Mouse (Mus musculus): ENCODE measurements around the gene Rnls.

Gene Rnls

DNA sequence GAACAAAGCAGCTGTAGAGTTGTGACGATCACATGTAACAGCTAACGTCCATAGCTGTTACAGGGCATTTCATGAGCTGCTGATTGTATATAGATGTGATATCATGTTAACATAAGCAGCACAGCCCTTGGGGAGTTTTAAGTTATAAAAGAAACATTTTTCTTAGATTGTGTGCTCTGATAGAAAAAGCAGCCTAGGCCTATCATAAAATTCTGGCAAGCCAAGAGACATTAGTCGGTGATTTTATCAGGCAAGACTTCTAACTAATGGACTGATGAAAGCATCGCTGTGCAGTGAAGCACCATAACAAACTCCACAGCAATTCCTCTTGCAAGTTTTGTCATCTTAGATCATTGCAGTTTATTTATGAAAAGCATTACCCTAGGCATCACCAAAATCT, 190.9 kb downstream of the Rnls start:
- DNase-seq (ENCODE audit: extremely low read depth, low read depth, low spot score): no peak

DNA sequence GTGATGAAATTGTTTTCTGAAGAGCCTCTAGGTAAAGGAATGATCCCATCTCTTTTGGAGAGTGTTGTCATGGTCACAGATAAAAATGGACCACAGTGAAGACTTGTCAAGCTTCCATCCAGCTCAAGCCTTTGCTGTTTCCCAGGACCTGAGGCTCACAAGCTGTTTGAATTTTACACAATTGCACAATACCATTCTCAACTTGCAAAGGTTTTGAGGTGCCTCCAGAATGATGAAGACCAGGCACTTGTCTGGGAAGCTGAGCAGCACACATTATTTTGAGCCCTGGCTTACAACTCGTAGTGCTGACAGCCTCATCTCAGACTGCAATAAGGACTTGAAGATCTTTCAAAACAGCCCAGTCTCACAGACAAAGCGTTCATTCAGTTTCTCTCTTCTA, 200.0 kb downstream of the Rnls start:
- DNase-seq (ENCODE audit: extremely low read depth, low read depth, low spot score): no peak

DNA sequence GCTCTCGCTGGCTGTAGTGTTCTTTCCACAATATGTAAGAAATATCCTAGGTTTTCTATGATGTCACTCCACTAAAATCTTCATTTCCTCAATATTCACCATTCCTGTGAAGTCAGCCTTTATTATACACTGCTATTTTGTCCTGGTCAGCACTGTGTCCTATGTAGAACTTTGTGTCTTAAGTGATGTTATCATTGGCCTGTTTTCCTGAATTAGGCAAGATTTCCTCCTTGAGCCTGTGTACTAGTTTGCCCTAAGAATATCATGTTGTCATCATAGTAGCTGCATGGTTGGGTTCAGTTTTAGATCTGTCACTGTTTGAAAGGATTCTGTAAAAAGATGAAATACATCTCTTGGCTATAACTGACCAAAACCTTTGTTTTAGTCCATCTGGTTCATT, 203.3 kb downstream of the Rnls start:
- DNase-seq (ENCODE audit: extremely low read depth, low read depth, low spot score): peak; percentile 42

DNA sequence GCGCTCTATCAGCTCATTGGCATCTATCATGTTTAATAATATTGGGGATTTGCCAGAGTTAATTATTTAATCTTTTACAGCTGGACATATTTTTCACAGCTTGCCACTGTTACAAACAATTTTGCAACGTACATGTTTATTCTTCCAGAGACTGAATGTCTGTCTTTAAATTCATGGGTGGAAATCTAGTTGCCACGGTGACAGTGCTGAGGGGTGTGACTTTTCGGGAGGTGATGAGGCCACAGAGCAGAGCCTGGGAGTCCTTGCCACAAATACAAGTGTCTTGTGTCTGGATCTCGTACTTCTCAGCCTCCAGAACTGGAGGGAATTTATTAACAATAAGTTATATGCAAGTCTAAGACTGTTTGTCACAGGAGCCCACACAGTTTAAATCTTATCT, 212.5 kb downstream of the Rnls start:
- DNase-seq (ENCODE audit: extremely low read depth, low read depth, low spot score): no peak

DNA sequence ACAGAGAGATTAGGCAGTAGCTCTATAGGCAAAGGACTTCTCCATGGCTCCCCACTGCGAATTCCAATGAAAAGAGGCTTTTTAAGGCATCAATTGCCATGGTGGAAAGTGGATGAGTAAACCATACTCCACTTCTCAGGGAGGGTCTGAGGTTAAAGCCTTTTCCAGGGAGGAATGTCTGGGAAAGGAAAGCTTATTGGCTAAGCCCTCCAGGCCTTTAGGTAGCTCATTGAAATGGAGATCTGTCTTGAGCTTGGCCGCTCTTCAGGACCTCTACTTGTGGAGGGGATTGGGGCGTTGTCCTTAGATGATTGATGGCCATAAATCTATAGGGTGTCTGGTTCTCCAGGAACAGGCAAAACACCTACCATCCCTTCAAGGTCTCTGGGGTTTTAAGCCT, 213.2 kb downstream of the Rnls start:
- DNase-seq (ENCODE audit: extremely low read depth, low read depth, low spot score): no peak

DNA sequence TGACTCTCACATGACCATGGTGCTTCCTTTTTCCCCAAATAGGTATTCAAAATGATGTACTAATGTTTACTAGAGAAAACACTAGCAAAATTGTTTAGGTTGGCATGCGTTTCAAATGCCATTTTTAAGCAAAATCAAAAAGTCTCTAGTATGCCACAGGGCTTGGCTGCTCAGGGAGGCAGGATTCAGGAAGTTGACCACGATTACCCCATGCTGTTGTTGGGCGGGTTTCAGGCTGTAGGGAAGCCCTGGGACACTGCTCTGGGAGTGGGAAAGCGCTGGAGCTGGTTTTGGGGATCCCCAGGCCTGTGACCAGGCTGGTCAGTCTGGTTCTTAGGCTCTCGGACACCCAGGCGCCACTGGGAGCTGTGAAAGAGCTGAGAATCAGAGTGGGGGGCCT, 213.7 kb downstream of the Rnls start:
- DNase-seq (ENCODE audit: extremely low read depth, low read depth, low spot score): no peak

DNA sequence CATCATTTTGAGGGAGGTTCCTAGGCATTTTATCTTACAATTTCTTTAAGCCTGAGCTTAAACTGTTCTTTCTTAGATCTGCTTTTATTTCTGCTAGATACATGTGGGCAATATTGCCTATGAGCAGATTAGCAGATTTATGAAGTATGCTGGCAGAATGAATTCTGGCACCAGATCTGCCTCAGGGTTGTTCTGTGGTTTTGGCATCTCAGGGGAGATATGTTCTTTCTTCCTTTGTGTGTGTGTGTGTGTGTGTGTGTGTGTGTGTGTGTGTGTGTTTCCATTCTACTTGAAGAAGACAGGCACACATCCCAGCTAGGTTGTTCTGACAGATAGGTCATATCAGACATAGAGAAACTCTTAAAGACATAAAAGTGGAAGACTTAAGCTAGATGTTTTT, 218.1 kb downstream of the Rnls start:
- no peak for DNase-seq (ENCODE audit: extremely low read depth, low read depth, low spot score)

DNA sequence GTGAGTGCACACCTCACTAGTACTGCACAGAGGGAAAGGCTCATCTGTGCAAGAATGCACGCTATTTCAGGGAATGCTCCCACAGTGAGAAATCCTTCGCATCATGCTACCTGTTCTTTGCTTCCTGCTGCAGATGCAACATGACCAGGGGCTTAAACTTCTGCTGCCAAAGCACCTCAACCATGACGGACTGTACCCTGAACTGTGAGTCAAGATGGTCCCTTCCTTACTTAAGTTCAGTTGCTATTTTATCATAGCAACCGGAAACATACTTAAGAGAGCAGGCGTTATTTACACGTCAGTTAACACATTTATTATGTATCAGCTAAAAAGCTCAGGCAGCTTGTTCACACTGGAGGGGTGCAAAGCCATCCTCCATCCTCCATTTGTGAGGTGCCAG, 222.2 kb downstream of the Rnls start:
- DNase-seq (ENCODE audit: extremely low read depth, low read depth, low spot score): no peak

DNA sequence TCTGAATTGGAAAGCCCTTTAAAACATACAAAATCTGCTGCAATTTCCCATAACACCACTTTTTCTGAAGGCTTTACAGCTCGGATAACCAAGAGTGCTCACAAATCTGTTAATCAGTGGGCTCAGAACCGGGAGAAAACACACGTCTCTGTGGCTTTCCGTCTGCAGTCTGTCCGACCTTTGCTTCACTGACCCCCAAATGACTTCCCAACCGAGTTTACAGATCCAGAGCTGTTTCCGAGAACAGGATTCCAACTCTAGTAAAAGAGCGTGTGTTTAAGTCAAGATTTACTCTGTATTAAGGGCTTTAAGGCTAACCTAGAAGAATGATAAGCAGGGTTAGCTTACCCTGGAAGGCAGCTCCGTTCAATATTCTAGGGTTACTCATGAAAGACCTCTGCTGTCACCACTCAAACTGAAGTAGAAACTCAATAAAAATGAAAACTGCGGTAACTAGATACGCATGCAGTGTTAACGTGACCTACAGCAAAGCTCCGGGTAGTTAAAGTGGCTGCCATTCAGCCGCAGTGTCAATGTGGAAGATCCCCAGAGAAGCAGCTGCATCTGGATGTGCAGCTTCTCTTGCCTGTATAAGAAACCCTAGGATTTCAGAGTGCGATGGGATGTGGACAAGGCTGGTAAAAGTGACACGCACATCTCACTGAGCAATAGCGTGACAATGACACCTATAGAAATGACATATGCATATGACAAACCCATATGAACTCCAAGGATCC, 224.4 kb downstream of the Rnls start:
- no peak for DNase-seq (ENCODE audit: extremely low read depth, low read depth, low spot score)

DNA sequence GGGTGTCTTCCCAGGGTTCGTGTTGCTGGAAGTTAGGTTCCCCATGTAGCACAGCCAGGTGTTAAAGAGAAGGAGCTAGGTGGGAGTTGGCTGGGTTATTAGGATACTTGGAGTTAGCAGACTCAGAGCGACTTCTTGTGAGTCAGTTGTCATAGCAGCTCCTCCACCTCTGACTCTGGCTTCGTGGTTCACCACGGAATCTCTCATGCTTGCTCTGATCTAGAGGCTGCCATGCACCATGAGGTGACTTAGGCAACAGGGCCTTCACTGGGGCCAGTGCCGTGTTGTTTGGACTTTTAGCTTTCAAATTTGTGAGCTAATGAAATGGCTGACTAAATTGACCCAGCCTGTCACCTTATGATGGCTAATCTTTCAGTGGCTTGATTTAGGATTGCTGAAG, 227.3 kb downstream of the Rnls start:
- no peak for DNase-seq (ENCODE audit: extremely low read depth, low read depth, low spot score)

DNA sequence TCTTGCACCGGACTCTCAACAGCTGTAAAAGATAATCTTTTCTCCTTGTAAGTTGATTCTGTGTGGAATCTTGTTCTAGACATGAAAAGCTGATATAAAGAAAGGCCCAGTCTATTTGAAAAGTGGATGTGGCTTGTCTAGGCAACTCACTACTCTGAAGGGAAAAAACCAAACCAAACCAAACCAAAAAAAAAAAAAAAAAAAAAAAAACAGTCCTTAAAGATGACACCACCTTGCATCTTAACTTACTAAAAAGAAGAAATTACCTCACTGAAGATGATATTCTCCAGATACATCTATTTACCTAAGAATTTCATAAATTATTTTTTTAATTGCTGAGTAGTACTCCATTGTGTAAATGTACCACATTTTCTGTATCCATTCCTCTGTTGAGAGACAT, 230.2 kb downstream of the Rnls start:
- DNase-seq (ENCODE audit: extremely low read depth, low read depth, low spot score): no peak

DNA sequence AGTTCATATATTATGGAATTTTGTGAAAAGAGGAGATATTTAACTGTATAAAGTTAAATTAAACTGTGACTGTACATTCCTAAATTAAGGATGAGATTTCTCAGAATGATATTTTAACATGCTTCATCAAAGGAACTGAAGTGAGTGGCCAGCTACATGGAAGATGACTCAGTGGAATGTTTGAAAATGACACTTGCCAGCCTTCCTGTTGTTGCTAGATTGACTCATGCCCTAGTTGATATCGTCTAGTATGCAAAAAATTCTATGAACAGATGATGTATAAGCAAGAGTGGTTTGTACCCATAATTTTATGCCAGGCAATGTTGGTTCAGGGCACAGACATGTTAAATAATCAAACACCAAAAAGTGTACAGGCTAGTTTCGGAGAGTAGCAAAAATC, 232.2 kb downstream of the Rnls start:
- no peak for DNase-seq (ENCODE audit: extremely low read depth, low read depth, low spot score)

DNA sequence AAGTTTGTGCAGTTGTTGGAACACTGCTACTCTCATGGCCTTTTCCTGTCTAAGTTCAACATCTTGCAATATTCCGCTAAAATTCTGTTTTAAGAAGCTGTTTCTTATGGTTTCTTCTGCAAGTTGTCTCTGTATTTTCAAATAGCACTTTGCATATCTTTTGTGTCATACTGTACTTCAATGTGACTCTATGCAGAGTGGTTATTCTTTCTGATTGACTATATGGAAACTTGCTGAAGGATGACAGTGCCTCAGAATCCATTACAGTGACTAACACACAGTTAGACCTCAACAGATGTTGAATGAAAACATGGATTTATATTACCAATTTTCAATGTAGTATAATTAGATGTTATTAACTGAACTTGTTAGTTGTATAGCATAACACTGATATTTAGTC, 232.9 kb downstream of the Rnls start:
- no peak for DNase-seq (ENCODE audit: extremely low read depth, low read depth, low spot score)

DNA sequence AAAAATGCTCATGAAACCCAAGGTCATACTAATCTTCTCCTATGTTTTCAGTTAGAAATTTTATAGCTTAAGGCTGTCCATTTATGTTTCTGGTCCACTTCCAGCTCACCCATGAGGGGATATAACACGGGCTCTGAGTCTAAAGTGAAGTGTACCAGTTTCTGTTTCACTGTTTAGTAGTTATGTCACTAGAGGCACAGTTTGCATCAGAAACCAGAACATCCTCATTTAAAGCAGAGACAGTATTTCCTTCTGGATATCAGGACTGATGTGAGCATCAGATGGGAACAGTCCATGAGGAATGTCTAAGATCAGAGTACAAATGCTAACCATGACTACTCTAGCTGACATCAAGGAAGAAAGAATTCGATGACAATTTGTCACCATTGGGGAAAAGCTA, 233.9 kb downstream of the Rnls start:
- no peak for DNase-seq (ENCODE audit: extremely low read depth, low read depth, low spot score)

DNA sequence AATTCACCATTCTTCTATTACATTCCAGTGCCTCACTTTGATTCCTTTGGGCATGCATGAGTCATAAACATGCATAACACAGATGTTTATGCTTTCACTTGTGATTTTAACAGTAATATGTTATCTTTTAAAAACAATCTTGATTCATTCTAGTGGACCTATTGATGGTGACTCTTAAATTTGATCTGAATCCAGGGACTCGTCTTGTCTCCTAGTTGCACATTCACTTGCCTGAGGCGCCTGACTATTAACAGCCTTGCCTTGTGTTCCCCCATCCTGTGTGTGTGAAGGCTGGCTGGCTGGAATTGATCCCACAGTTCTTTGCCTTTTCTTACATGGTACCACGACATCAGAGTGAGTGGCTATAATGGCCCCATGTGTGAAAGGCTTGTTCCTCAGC, 243.7 kb downstream of the Rnls start:
- DNase-seq (ENCODE audit: extremely low read depth, low read depth, low spot score): no peak

DNA sequence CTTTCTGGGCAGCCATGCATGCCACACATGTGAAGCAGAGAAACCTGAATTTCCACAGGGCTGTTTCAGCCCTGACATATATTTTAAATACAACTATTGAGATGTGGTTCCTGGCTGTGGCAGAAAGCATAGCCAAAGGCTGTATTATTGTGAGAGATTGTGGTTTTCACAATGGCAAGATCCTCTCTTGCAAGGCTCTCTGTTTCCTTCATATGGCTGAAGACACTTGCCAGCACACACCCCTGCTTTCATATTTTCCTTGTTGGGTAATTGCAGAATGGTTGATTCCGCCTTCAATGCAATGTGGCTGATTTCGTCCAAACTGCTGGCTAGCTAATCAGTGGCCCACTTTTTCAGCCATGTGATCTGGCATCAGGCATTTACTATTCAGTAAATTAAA, 248.9 kb downstream of the Rnls start:
- peak; percentile 28 for DNase-seq (ENCODE audit: extremely low read depth, low read depth, low spot score)

DNA sequence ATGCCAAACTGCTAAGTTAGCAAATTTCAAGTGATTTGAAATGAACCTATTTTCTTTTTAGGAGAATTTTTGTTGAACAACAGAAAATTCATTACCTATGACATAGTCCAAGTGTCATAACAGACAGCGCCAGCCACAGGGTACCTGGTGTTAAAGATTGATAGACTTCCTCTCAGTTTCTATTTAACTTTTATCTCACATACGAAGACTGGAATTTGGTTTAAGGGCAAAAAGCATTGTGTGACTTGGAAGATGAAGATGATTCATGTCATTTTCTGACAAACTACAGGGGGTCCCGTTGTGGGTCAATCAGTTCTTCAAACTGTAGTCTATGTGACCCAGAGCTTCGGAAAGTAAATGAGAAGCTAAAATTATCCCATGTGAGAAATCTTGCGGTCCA, 254.8 kb downstream of the Rnls start:
- DNase-seq (ENCODE audit: extremely low read depth, low read depth, low spot score): no peak

DNA sequence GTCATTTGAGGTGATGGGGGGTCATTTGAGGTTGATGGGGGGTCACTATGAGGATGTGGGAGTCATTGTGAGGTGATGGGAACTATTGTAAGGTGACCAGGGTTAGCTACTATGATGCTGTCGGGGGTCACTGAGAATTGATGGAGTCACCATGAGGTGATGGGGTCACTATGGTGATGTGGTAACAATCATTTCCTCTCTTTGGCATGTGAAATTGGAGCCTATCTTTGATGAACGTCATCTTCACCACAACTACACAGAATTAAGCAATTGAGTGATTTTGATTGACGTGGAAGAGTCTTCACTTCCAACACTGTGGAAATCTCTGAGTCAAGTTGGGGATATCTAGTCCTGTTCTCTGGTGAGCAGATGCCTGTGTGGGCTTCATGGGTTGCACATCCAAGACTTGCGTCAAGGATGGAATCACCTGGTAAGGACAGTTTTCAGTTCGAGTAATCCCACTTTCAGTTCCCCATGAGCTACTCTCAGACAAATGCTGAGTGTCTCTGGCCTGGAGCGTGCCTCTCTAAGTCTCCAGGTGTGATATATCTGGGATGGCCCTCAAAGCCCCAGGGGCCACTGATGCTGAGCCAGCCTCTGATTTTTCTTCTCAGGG, 269.4 kb downstream of the Rnls start:
- DNase-seq (ENCODE audit: extremely low read depth, low read depth, low spot score): no peak

DNA sequence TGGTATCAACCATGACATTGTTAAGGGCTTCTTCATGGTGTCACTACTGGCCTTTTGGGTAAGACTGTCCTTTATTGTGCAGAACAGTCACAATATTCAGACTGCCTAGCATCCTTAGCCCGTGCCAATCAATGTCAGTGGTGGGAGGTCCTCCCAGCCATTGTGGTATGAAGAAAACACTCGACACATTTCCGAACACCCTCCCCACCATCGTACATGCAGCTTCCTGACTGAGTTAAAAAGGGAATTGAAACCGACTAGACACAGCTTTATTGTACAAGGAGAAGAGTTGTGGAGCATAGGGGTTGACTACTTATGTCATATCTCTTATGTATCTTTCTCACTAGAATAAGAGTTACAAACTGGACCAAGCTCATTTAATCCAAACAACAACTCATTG, 272.1 kb downstream of the Rnls start:
- DNase-seq (ENCODE audit: extremely low read depth, low read depth, low spot score): no peak

DNA sequence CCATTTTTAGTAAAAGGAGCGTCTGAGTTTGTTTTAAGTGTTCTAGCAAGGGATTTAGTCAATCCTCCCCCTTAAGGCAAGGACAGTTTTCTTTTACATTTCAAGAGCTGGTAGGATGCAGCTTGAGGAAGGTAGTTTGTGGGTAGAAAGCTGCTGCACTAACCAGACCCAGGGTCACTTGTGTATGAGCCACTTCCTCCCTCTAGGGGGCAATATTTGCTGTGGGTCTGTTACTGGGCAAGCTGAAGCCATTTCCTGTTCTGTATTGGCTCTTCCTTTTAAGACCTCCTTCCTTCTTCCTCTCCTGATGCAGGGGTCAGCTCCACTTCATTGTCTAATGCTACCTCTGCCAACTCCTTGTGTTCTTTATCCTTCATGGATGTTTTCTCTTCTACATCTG, 273.2 kb downstream of the Rnls start:
- DNase-seq (ENCODE audit: extremely low read depth, low read depth, low spot score): no peak

DNA sequence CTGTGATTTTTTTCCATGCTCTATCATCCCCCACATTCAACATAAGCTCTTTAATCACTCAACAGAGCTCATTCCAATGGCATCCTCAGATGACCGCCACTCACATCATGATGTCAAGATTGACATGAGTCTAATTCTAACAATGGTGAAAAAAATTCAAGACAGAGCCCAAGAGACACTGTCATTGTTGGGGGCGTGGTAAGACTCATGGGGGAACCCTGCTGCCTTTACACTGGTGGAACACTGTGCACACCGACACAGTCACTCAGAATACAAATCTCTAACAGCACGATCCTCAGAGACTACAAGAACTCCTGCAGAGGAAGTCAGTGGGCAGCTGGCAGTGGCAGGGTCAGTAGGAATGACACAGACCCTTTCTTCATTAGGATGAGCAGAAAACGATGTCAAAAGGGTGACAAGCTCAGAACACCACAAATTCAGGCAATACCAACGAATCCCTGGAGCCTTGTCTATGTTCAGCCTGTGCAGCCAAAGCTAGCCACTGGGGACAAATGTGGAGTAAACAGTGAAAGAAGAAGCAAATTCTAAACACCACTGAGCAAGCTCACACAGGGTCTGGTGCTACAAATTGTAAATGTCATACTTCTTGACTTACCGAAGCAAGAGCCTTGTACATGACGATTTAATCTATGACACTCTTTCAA, 277.3 kb downstream of the Rnls start:
- no peak for DNase-seq (ENCODE audit: extremely low read depth, low read depth, low spot score)

DNA sequence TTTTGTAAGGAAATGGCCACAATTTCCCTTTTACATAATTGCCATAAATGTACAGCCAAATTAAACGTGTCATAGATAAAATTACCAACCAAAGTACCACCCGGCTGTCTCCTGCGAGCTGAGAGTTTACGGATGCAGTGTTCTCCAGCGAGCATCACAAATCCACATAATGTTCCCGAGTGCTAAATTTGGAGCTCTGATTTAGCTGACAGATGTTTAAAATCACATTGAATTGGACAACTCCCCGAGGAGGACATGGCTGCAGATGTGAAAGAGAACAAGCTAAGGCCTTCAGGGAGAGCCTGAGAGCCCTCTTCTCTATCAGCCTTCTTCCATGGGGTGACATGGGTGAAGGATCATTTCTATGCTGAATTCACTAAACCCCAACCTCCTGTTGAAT, 278.3 kb downstream of the Rnls start:
- no peak for DNase-seq (ENCODE audit: extremely low read depth, low read depth, low spot score)

DNA sequence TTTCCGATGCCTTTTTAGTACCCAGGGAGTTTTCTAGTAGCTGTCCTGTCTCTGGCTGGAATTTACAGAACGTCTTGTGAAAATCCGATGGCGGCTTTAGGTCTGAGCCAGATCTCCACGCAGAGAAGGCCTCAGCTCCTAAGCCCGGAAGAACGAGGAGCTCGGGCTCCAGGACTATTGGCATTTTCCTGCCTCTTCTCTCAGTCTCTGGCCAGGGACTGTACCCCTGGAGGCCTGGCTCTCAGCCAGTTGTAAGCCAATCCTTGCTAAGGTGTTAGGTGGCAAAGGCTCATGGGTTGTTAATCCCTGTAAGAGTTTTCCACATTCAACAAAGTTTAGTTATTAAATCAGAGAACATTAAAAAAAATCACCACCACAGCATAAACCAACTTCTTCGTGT, 281.7 kb downstream of the Rnls start:
- peak; percentile 47 for DNase-seq (ENCODE audit: extremely low read depth, low read depth, low spot score)
